Mouse (Mus musculus) spleen, postnatal 10 days (tissue): ENCODE measurements around the gene Rasgef1a.

Experiments used
- DNase-seq, 2 experiments: peaks; one replicate each; pipeline ENCODE4 v3.0.0; 2021 to 2022; ENCODE audit warnings: low spot score in 2 of 2

The Rasgef1a gene

GRCm38 (mm10) chr6:118010756-118011615 is at the start of gene Rasgef1a:
Gene Rasgef1a, plus strand, starts transcription at chr6:118011438.
- DNase-seq: no peak

- no peak for DNase-seq
Observed at GRCm38 (mm10) chr6:117963201-117963600, 48.0 kb upstream of the Rasgef1a start.

- no peak for DNase-seq
Observed at GRCm38 (mm10) chr6:117966729-117967128, 44.5 kb upstream of the Rasgef1a start.

GRCm38 (mm10) chr6:117987173-117987572 is 24.1 kb upstream of the Rasgef1a start:
- DNase-seq: no peak

GRCm38 (mm10) chr6:117989209-117989608 is 22.0 kb upstream of the Rasgef1a start:
- DNase-seq: no peak

GRCm38 (mm10) chr6:117990649-117991048 is 20.6 kb upstream of the Rasgef1a start:
- no peak for DNase-seq

- DNase-seq: no peak
Observed at GRCm38 (mm10) chr6:117991297-117991696, 19.9 kb upstream of the Rasgef1a start.

- no peak for DNase-seq
Observed at GRCm38 (mm10) chr6:117991928-117992327, 19.3 kb upstream of the Rasgef1a start.

GRCm38 (mm10) chr6:117995168-117995567 is 16.1 kb upstream of the Rasgef1a start:
- no peak for DNase-seq

- DNase-seq: peak in 1 of 2 experiments; percentile 31
Observed at GRCm38 (mm10) chr6:118001272-118001671, 10.0 kb upstream of the Rasgef1a start.

- DNase-seq: peak; percentile 16 to 59
Observed at GRCm38 (mm10) chr6:118007302-118007701, 3.9 kb upstream of the Rasgef1a start.

GRCm38 (mm10) chr6:118007843-118008539 is 3.2 kb upstream of the Rasgef1a start:
- no peak for DNase-seq

- DNase-seq: no peak
Observed at GRCm38 (mm10) chr6:118010256-118010655, 982 bp upstream of the Rasgef1a start.

- DNase-seq: no peak
Observed at GRCm38 (mm10) chr6:118011616-118012316, 528 bp downstream of the Rasgef1a start.

- no peak for DNase-seq
Observed at GRCm38 (mm10) chr6:118012317-118012700, 1.1 kb downstream of the Rasgef1a start.

GRCm38 (mm10) chr6:118012987-118013866 is 2.0 kb downstream of the Rasgef1a start:
- DNase-seq: no peak

GRCm38 (mm10) chr6:118014881-118015280 is 3.6 kb downstream of the Rasgef1a start:
- no peak for DNase-seq

- DNase-seq: no peak
Observed at GRCm38 (mm10) chr6:118015971-118016370, 4.7 kb downstream of the Rasgef1a start.

GRCm38 (mm10) chr6:118018666-118019065 is 7.4 kb downstream of the Rasgef1a start:
- no peak for DNase-seq

GRCm38 (mm10) chr6:118019569-118019968 is 8.3 kb downstream of the Rasgef1a start:
- no peak for DNase-seq

- no peak for DNase-seq
Observed at GRCm38 (mm10) chr6:118022898-118023635, 11.8 kb downstream of the Rasgef1a start.
